Mouse (Mus musculus): ENCODE data around the gene Slc9a9. TPM values are rescaled to one million over a fixed set of nuclear protein-coding genes. Genes with fewer than 3 reads are reported as not detected.
A peak's percentile ranks its signal among the peaks of the same experiment; 100 is the strongest.

Gene Slc9a9
- polyA plus RNA-seq, 1 experiment from 2014 or later, result 8.5 TPM

GRCm38 (mm10) chr9:95151746-95152145 is 482.0 kb downstream of the Slc9a9 start:
- H3K27me3 ChIP-seq (ENCODE audit: control insufficient read depth, insufficient read depth, low read length), result no peaks in the 10 kb centered on the region
- WGBS, result 76% methylated on average over 4 of the region's 4 CpGs
- no peak overlapping the region for H3K4me2 ChIP-seq (ENCODE audit: low read depth, low read length)
- no peak overlapping the region for H3K9ac ChIP-seq (replicated peaks; ENCODE audit: low read depth, low read length)
- H3K27ac ChIP-seq (ENCODE audit: low read depth, low read length), result no peak overlapping the region
- no peak overlapping the region for H3K4me3 ChIP-seq (ENCODE audit: low read depth, low read length)
- H3K36me3 ChIP-seq (ENCODE audit: control insufficient read depth, insufficient read depth, low read length), result no peaks in the 10 kb centered on the region
- ATAC-seq (ENCODE audit: low read depth), result peak; percentile 46; the same call in 1 of the 2 replicates
- H3K4me1 ChIP-seq (ENCODE audit: control insufficient read depth, insufficient read depth, low read length), result no peaks in the 10 kb centered on the region
- no peaks in the 10 kb centered on the region for H3K9me3 ChIP-seq (ENCODE audit: control insufficient read depth, low read length)

GRCm38 (mm10) chr9:95153966-95154365 is 484.3 kb downstream of the Slc9a9 start:
- Histone ChIP-seq H3K9ac (replicated peaks; ENCODE audit: low read depth, low read length) (no peak overlapping the region), H3K36me3 (ENCODE audit: control insufficient read depth, insufficient read depth, low read length) (no peaks in the 10 kb centered on the region), H3K27ac (ENCODE audit: low read depth, low read length) (no peak overlapping the region), H3K4me2 (ENCODE audit: low read depth, low read length) (no peak overlapping the region), H3K4me1 (ENCODE audit: control insufficient read depth, insufficient read depth, low read length) (no peaks in the 10 kb centered on the region), H3K4me3 (ENCODE audit: low read depth, low read length) (no peak overlapping the region), H3K9me3 (ENCODE audit: control insufficient read depth, low read length) (no peaks in the 10 kb centered on the region), H3K27me3 (ENCODE audit: control insufficient read depth, insufficient read depth, low read length) (no peaks in the 10 kb centered on the region)
- no peak for ATAC-seq (ENCODE audit: low read depth)
- WGBS, result 84% methylated on average over 6 of the region's 6 CpGs

- 78% methylated on average over 4 of the region's 4 CpGs for WGBS
- H3K4me3 ChIP-seq (ENCODE audit: low read depth, low read length), result no peak overlapping the region
- ATAC-seq (ENCODE audit: low read depth), result no peak
- H3K9ac ChIP-seq (replicated peaks; ENCODE audit: low read depth, low read length), result no peak overlapping the region
- no peak overlapping the region for H3K4me2 ChIP-seq (ENCODE audit: low read depth, low read length)
- H3K27me3 ChIP-seq (ENCODE audit: control insufficient read depth, insufficient read depth, low read length), result no peaks in the 10 kb centered on the region
- H3K36me3 ChIP-seq (ENCODE audit: control insufficient read depth, insufficient read depth, low read length), result no peaks in the 10 kb centered on the region
- H3K27ac ChIP-seq (ENCODE audit: low read depth, low read length), result no peak overlapping the region
- no peaks in the 10 kb centered on the region for H3K4me1 ChIP-seq (ENCODE audit: control insufficient read depth, insufficient read depth, low read length)
- H3K9me3 ChIP-seq (ENCODE audit: control insufficient read depth, low read length), result no peaks in the 10 kb centered on the region
These were observed 488.2 kb downstream of the Slc9a9 start for GRCm38 (mm10) chr9:95157948-95158347.

GRCm38 (mm10) chr9:95158916-95159315 is 489.2 kb downstream of the Slc9a9 start:
- no peak overlapping the region for H3K4me3 ChIP-seq (ENCODE audit: low read depth, low read length)
- no peak overlapping the region for H3K9ac ChIP-seq (replicated peaks; ENCODE audit: low read depth, low read length)
- no peaks in the 10 kb centered on the region for H3K36me3 ChIP-seq (ENCODE audit: control insufficient read depth, insufficient read depth, low read length)
- H3K4me2 ChIP-seq (ENCODE audit: low read depth, low read length), result no peak overlapping the region
- no peaks in the 10 kb centered on the region for H3K9me3 ChIP-seq (ENCODE audit: control insufficient read depth, low read length)
- H3K4me1 ChIP-seq (ENCODE audit: control insufficient read depth, insufficient read depth, low read length), result no peaks in the 10 kb centered on the region
- no peak overlapping the region for H3K27ac ChIP-seq (ENCODE audit: low read depth, low read length)
- 85% methylated on average over 8 of the region's 8 CpGs for WGBS
- ATAC-seq (ENCODE audit: low read depth), result no peak
- H3K27me3 ChIP-seq (ENCODE audit: control insufficient read depth, insufficient read depth, low read length), result no peaks in the 10 kb centered on the region

GRCm38 (mm10) chr9:95160575-95161300 is 491.0 kb downstream of the Slc9a9 start:
- no peaks in the 10 kb centered on the region for H3K27me3 ChIP-seq (ENCODE audit: control insufficient read depth, insufficient read depth, low read length)
- no peak for ATAC-seq (ENCODE audit: low read depth)
- H3K27ac ChIP-seq (ENCODE audit: low read depth, low read length), result no peak overlapping the region
- H3K9me3 ChIP-seq (ENCODE audit: control insufficient read depth, low read length), result no peaks in the 10 kb centered on the region
- 82% methylated on average over 7 of the region's 7 CpGs for WGBS
- H3K9ac ChIP-seq (replicated peaks; ENCODE audit: low read depth, low read length), result no peak overlapping the region
- H3K36me3 ChIP-seq (ENCODE audit: control insufficient read depth, insufficient read depth, low read length), result no peaks in the 10 kb centered on the region
- H3K4me2 ChIP-seq (ENCODE audit: low read depth, low read length), result no peak overlapping the region
- no peaks in the 10 kb centered on the region for H3K4me1 ChIP-seq (ENCODE audit: control insufficient read depth, insufficient read depth, low read length)
- H3K4me3 ChIP-seq (ENCODE audit: low read depth, low read length), result no peak overlapping the region

- WGBS, result 70% methylated on average over 2 of the region's 2 CpGs
- H3K27ac ChIP-seq (ENCODE audit: low read depth, low read length), result no peak overlapping the region
- no peak for ATAC-seq (ENCODE audit: low read depth)
These were observed 492.0 kb downstream of the Slc9a9 start for GRCm38 (mm10) chr9:95161699-95162098.

GRCm38 (mm10) chr9:95166224-95166623 is 496.5 kb downstream of the Slc9a9 start:
- no peaks in the 10 kb centered on the region for H3K4me1 ChIP-seq (ENCODE audit: control insufficient read depth, insufficient read depth, low read length)
- ATAC-seq (ENCODE audit: low read depth), result no peak
- H3K27ac ChIP-seq (ENCODE audit: low read depth, low read length), result no peak overlapping the region
- H3K4me2 ChIP-seq (ENCODE audit: low read depth, low read length), result no peak overlapping the region
- H3K9me3 ChIP-seq (ENCODE audit: control insufficient read depth, low read length), result no peaks in the 10 kb centered on the region
- H3K9ac ChIP-seq (replicated peaks; ENCODE audit: low read depth, low read length), result no peak overlapping the region
- no peaks in the 10 kb centered on the region for H3K27me3 ChIP-seq (ENCODE audit: control insufficient read depth, insufficient read depth, low read length)
- H3K4me3 ChIP-seq (ENCODE audit: low read depth, low read length), result no peak overlapping the region
- no peaks in the 10 kb centered on the region for H3K36me3 ChIP-seq (ENCODE audit: control insufficient read depth, insufficient read depth, low read length)
- WGBS, result 81% methylated on average over 4 of the region's 4 CpGs

More at GRCm38 (mm10) chr9:95161699-95162098, 492.0 kb downstream of the Slc9a9 start:
- H3K36me3 ChIP-seq (ENCODE audit: control insufficient read depth, insufficient read depth, low read length), result no peaks in the 10 kb centered on the region
- no peak overlapping the region for H3K4me2 ChIP-seq (ENCODE audit: low read depth, low read length)
- no peak overlapping the region for H3K9ac ChIP-seq (replicated peaks; ENCODE audit: low read depth, low read length)
- H3K27me3 ChIP-seq (ENCODE audit: control insufficient read depth, insufficient read depth, low read length), result no peaks in the 10 kb centered on the region
- no peaks in the 10 kb centered on the region for H3K4me1 ChIP-seq (ENCODE audit: control insufficient read depth, insufficient read depth, low read length)
- H3K9me3 ChIP-seq (ENCODE audit: control insufficient read depth, low read length), result no peaks in the 10 kb centered on the region
- no peak overlapping the region for H3K4me3 ChIP-seq (ENCODE audit: low read depth, low read length)

- no peaks in the 10 kb centered on the region for H3K36me3 ChIP-seq (ENCODE audit: control insufficient read depth, insufficient read depth, low read length)
- H3K4me1 ChIP-seq (ENCODE audit: control insufficient read depth, insufficient read depth, low read length), result no peaks in the 10 kb centered on the region
- no peak overlapping the region for H3K4me3 ChIP-seq (ENCODE audit: low read depth, low read length)
- ATAC-seq (ENCODE audit: low read depth), result no peak
- WGBS, result 76% methylated on average over 1 of the region's 1 CpGs
- no peaks in the 10 kb centered on the region for H3K9me3 ChIP-seq (ENCODE audit: control insufficient read depth, low read length)
- no peak overlapping the region for H3K27ac ChIP-seq (ENCODE audit: low read depth, low read length)
- no peak overlapping the region for H3K9ac ChIP-seq (replicated peaks; ENCODE audit: low read depth, low read length)
- no peak overlapping the region for H3K4me2 ChIP-seq (ENCODE audit: low read depth, low read length)
- H3K27me3 ChIP-seq (ENCODE audit: control insufficient read depth, insufficient read depth, low read length), result no peaks in the 10 kb centered on the region
These were observed 498.1 kb downstream of the Slc9a9 start for GRCm38 (mm10) chr9:95167806-95168205.

- Histone ChIP-seq H3K27me3 (ENCODE audit: control insufficient read depth, insufficient read depth, low read length) (no peaks in the 10 kb centered on the region), H3K9ac (replicated peaks; ENCODE audit: low read depth, low read length) (no peak overlapping the region), H3K4me2 (ENCODE audit: low read depth, low read length) (no peak overlapping the region), H3K9me3 (ENCODE audit: control insufficient read depth, low read length) (no peaks in the 10 kb centered on the region), H3K36me3 (ENCODE audit: control insufficient read depth, insufficient read depth, low read length) (no peaks in the 10 kb centered on the region), H3K27ac (ENCODE audit: low read depth, low read length) (no peak overlapping the region), H3K4me3 (ENCODE audit: low read depth, low read length) (no peak overlapping the region), H3K4me1 (ENCODE audit: control insufficient read depth, insufficient read depth, low read length) (no peaks in the 10 kb centered on the region)
- ATAC-seq (ENCODE audit: low read depth), result no peak; the same call in 1 of the 2 replicates
- WGBS, result 86% methylated on average over 13 of the region's 13 CpGs
These were observed 498.8 kb downstream of the Slc9a9 start for GRCm38 (mm10) chr9:95168487-95169008.
